Mouse (Mus musculus): ENCODE results near the gene Nr1d1. TPM values are rescaled to one million over a fixed set of nuclear protein-coding genes. Genes with fewer than 3 reads are reported as not detected.

The Nr1d1 gene
- polyA plus RNA-seq, 1 experiment from 2014 or later = 3.6 TPM

DNA sequence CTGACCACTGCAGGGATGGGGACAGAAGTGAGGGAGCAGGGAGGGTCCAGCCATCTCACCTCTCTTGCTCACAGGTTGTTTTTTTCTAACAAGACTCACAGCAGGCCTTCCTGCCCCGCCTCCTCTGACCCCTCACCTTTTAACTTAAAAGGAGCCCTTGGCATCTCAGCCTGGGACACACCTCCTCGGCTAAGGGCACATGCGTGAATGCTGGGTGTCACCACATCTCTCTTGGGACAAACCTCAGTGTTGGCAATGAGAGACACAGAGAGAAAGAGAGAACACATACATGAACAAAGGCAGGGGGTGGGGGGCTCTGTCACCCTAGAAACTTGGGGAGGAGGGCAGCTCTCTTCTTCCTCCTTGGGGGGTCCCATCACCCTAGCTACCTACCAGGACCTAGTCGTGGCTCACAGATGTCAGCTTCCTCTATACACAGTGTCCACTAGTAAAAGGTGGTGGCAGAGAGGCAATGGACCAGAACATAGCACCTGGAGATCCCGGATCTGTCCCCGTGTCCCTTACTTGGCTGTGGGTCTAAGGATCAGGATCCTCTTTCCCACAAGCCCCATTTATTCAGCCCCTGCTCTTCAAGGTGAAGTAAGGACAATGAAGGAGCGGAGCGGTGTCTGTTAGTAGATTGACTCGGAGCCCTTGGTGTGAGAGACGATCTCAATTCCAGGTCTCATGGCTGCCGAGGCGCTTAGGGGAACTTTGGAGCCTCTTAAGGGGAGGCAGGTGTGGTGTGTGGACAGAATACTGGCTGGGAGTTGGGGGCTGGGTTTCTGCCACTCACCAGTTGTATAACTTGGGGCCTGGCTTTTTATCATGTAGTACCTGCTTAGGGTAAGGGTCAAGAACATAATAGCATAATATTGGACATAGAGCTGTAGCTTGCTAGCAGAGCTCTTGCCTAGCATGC is 28.9 kb downstream of the Nr1d1 start:
- Histone ChIP-seq H3K27ac (replicated peaks) (peak overlapping the region; percentile 98), H3K4me1 (replicated peaks) (peaks cover 87% of the 10 kb centered on the region), H3K9me3 (no peaks in the 10 kb centered on the region), H3K27me3 (no peaks in the 10 kb centered on the region), H3K4me3 (peak overlapping the region; percentile 94), H3K9ac (peak overlapping the region; percentile 57), H3K4me2 (peak overlapping the region; percentile 96), H3K36me3 (no peaks in the 10 kb centered on the region)
- WGBS = 43% methylated on average over 12 of the region's 12 CpGs
- no peak for ATAC-seq (ENCODE audit: low read depth)

DNA sequence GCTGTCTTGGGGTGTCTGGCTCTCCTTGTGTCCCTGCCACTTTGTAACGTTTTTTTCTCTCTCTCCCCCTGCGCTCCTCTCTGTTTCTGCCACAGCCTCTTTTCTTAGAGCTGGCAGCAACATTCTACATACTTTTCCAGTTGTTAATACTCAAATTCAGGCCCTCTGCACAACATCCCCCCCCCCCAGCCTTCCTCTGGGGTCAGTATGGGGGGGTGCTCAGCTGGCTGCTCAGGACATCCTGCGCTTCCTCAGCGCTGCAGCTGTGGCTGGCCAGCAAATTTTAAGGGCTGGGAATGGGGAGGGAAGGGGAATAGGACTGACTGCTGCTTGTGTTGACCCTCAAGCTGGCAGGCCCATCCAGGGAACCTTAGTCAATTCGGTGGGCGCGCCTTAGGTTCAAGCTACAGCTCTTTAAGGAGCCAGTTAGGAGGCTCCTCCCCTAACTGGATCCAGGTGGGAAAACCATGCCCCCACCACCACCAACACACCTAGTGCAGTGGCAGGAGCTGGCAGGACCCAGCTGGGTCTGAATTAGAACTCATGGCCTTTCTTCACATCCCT is 30.6 kb downstream of the Nr1d1 start:
- no peaks in the 10 kb centered on the region for H3K36me3 ChIP-seq
- H3K4me2 ChIP-seq = peak overlapping the region; percentile 96
- no peaks in the 10 kb centered on the region for H3K9me3 ChIP-seq
- H3K4me1 ChIP-seq (replicated peaks) = peaks cover 87% of the 10 kb centered on the region
- 33% methylated on average over 7 of the region's 7 CpGs for WGBS
- peak overlapping the region; percentile 94 for H3K4me3 ChIP-seq
- ATAC-seq (ENCODE audit: low read depth) = no peak
- peak overlapping the region; percentile 99 for H3K27ac ChIP-seq (replicated peaks)
- H3K27me3 ChIP-seq = no peaks in the 10 kb centered on the region
- peak overlapping the region; percentile 99 for H3K9ac ChIP-seq

DNA sequence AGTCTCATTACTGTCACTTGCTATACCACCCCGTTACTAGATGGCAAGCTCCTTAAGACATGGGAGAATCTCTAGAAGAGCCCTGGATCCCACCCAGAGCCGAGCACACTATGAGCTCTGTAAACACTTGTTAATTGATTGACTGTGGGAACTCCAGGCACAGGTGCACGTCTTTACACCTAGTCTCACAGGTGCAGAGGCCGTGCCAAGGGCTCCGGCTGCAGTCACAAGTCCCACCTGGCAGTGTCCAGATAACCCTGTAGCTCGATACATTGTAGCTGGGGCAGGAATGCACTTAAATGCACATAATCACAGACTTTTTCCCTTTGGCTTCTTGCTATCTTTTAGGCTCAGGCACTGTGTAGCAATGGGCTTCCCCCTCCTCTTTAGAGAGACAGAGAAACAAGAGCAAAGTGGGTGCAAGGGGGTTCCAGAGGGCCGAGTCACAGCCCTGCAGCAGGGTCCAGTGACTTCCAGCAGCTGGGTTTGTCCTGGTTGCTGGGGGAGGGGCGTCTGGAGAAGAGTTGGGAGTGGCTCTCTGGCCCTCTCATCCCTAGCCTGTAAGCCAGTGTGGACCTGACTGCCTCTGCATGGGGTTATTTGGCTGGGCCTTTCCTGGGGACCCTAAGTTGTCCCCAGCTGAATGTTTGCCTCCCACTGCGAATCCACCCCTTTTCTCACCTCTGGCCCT is 31.3 kb downstream of the Nr1d1 start:
- H3K9me3 ChIP-seq = no peaks in the 10 kb centered on the region
- peak overlapping the region; percentile 94 for H3K4me3 ChIP-seq
- H3K36me3 ChIP-seq = no peaks in the 10 kb centered on the region
- H3K4me2 ChIP-seq = peak overlapping the region; percentile 96
- H3K9ac ChIP-seq = peak overlapping the region; percentile 99
- H3K27ac ChIP-seq (replicated peaks) = peak overlapping the region; percentile 99
- peaks cover 85% of the 10 kb centered on the region for H3K4me1 ChIP-seq (replicated peaks)
- WGBS = 7% methylated on average over 9 of the region's 9 CpGs
- ATAC-seq (ENCODE audit: low read depth) = no peak
- H3K27me3 ChIP-seq = no peaks in the 10 kb centered on the region

DNA sequence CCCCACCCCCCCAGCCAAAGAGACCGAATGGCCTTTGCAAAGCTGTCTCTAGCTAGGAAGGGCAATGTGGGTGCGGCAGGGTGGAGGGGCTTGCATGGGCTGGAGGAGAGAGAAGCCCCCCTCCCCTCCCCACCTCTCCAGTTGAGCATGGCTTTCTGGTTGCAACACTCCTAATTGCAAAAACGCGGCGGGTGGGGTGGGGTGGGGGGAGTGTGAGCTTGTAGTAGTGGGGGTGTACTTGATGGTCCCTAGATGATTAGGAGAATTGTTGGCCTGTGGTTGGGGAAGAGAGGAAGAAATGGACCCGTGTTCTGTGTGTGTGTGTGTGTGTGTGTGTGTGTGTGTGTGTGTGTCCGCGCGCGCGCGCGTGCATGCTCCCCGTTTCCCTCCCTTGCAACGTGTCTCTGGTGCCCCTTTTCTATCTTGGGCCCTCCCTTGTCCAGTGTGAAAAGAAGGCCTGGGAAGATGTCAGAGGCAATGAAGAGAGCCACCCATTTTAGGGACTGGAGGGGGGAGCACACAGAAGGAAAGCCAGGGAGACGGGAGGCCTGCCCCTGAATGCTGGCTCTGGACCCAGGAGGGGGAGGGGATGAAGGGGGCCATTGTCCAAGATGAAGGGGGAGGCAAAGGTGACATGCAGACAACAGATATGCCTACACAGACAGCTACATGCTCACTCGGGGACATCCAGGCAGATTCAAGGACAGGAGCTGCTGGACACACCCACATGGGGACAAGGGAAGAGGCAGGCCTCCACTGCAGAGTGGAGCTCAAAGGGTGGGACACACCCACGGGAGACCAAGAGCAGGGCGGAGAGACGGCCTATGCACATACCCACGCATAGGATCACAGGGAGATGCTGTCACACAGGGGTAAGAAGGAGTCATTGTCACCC is 32.5 kb downstream of the Nr1d1 start:
- Histone ChIP-seq H3K4me3 (peak overlapping the region; percentile 94), H3K27ac (replicated peaks) (peak overlapping the region; percentile 99), H3K9ac (peak overlapping the region; percentile 99), H3K4me1 (replicated peaks) (peaks cover 84% of the 10 kb centered on the region), H3K4me2 (peak overlapping the region; percentile 96), H3K27me3 (no peaks in the 10 kb centered on the region), H3K36me3 (no peaks in the 10 kb centered on the region), H3K9me3 (no peaks in the 10 kb centered on the region)
- under 1% methylated on average over 16 of the region's 21 CpGs for WGBS
- ATAC-seq (ENCODE audit: low read depth) = peak; percentile 13

DNA sequence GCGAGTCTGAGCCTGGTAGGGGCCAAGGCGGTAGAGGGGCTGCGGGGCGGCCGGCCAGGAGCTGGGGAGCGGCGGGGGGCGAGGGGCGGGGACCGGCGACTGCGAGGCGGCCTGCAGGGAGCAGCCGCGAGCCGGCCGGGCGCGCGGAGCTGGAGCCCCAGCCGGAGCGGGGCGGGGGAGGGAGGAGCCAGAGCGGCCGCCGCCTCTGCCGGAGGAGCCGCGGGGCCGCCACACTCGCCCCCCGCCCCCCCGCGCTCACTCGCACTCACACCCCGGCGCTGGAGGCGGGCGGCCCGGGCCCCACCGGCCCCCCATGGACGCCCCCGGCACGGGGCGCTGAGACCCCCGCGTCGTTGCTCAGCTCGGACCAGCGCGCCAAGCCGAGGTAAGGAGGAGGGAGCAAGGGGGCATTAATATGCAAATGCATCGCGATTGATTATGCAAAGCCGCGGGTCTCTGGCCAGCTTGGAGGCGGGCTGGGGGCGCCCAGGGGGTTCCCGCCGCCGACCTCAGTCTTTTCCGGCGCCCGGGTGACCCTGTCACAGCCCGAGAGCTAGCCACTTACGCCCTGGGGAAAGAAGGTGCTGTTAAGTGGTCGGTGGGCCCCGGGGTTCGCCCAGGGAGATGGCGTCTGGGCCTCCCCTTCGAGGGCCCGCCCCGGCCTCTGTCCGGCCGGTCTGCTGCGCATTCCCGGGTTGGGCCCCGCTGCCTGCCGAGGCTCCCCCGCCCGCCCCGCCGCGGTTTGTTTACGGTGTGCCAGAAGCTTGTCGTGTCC is 33.3 kb downstream of the Nr1d1 start:
- Histone ChIP-seq H3K9ac (peak overlapping the region; percentile 99), H3K4me3 (peak overlapping the region; percentile 94), H3K9me3 (no peaks in the 10 kb centered on the region), H3K27me3 (no peaks in the 10 kb centered on the region), H3K4me2 (peak overlapping the region; percentile 96), H3K27ac (replicated peaks) (peak overlapping the region; percentile 99), H3K4me1 (replicated peaks) (peaks cover 77% of the 10 kb centered on the region), H3K36me3 (no peaks in the 10 kb centered on the region)
- under 1% methylated on average over 60 of the region's 86 CpGs for WGBS
- ATAC-seq (ENCODE audit: low read depth) = peak; percentile 73

DNA sequence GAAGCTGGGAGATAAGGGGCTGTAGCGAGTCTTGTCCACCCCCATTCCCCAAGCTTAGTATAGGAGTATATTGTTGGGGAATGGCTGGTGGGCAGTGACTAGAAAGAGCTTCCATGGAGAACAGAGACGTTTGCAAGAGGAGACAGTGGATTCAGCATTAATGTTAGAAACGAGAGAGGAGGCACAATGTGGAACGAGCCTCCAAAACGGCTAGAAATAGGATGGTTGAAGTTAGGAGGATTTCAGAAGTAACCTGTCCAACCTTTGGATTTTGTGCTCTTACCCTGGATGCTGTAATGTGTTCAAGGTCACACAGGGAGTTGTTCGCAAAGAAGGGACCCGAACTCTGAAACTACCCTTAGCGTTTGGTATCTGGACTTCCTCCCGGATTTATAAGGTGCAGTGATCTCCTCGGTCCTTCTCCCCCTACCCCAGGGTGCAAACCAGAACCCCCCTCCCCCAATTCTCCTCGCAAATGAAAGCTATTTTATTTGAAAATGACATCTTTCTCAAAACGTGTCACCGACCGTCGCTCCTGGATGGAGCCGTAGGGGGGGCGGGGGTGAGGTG is 34.0 kb downstream of the Nr1d1 start:
- Histone ChIP-seq H3K4me2 (peak overlapping the region; percentile 96), H3K9ac (peak overlapping the region; percentile 99), H3K4me3 (peak overlapping the region; percentile 94), H3K9me3 (no peaks in the 10 kb centered on the region), H3K27me3 (no peaks in the 10 kb centered on the region), H3K36me3 (no peaks in the 10 kb centered on the region), H3K4me1 (replicated peaks) (peaks cover 70% of the 10 kb centered on the region), H3K27ac (replicated peaks) (peak overlapping the region; percentile 99)
- WGBS = under 1% methylated on average over 17 of the region's 17 CpGs
- 0 out of 2 replicates have a peak, but pooled peaks have one; percentile 1 for ATAC-seq (ENCODE audit: low read depth)

DNA sequence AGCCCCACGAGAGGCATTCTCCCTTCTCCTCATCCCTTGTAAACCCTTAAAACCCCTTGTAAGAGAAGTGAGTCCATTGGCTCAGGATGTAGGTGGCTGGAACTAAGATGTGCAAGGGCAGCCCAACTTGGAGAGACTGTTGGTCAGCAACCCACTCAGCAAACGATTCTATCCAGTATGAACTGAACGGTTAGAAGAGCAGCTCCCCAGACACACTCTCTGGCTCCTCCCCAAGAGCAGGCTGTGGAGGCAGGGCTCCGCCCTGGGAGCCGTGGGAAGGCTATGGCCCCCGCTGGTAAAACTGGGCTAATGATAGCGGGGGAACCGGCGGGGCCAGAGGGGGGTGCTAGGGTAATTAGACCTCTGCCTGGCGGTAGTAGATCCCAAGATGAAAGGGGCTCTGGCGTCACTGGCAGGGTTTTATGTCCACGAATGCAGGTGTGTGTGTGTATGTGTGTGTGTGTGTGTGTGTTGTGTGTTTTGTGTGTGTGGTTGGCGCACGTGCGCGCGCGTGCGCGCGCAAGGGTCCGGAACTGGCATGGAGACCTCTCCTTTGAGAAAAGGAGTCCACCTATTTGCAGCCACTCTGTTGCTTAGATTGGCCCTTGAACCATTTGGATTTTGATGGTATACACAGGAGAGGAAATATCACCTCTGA is 34.6 kb downstream of the Nr1d1 start, which contains the start of gene Thra:
Gene Thra, plus strand, starts transcription at position 246 of the 658 bp plus-strand sequence.
- H3K36me3 ChIP-seq = no peaks in the 10 kb centered on the region
- H3K4me2 ChIP-seq = peak within 1 kb of the TSS; percentile 96
- WGBS = under 1% methylated on average over 22 of the region's 22 CpGs
- H3K27ac ChIP-seq (replicated peaks) = peak within 1 kb of the TSS; percentile 99
- peak within 1 kb of the TSS; percentile 94 for H3K4me3 ChIP-seq
- no peaks in the 10 kb centered on the region for H3K27me3 ChIP-seq
- H3K4me1 ChIP-seq (replicated peaks) = peaks cover 64% of the 10 kb centered on the region
- peak within 1 kb of the TSS; percentile 99 for H3K9ac ChIP-seq
- peak; percentile 46 for ATAC-seq (ENCODE audit: low read depth)
- no peaks in the 10 kb centered on the region for H3K9me3 ChIP-seq

DNA sequence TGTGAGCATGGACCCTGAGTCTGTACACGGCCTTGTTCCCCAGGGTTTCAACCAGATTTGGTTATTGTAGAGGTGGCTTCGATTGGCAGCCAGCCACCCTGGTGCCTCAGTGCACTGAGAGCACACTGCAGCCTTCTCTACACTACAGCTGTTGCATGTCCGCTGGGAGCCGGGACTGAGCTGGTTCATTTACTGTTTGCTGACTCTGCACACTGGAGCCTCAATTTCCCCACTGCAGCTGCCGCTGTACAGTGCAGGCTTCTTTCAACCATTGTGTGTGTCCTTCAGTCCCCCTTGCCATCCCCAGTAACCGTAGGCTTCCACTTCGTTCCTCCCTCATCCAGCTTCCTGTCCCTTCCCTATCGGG is 35.1 kb downstream of the Nr1d1 start:
- Histone ChIP-seq H3K27me3 (no peaks in the 10 kb centered on the region), H3K4me2 (peak overlapping the region; percentile 96), H3K4me1 (replicated peaks) (peaks cover 59% of the 10 kb centered on the region), H3K9ac (peak overlapping the region; percentile 99), H3K27ac (replicated peaks) (peak overlapping the region; percentile 99), H3K9me3 (no peaks in the 10 kb centered on the region), H3K36me3 (no peaks in the 10 kb centered on the region), H3K4me3 (peak overlapping the region; percentile 94)
- 5% methylated on average over 8 of the region's 8 CpGs for WGBS
- 0 out of 2 replicates have a peak, but pooled peaks have one; percentile 3 for ATAC-seq (ENCODE audit: low read depth)

DNA sequence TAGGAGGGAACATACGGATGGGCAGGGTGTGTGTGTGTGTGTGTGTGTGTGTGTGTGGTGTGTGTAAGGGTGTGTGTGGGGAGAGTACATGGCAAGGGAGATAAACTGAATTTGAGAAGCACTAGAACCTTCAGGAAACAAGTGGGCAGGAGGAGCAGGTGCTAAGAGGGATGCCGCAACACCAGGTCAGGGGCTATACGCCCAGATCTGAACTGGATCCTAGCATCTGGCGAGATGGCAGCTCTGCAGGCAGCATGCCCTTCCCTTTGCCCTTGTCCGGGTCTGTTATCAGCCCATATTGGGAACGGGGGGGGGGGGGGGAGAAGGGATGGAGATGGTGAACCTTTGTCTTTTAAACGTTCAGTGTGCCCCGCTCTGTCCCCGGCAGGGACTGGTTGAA is 36.2 kb downstream of the Nr1d1 start:
- Histone ChIP-seq H3K27ac (replicated peaks) (peak overlapping the region; percentile 68; the same call in 1 of the 2 replicates), H3K36me3 (no peaks in the 10 kb centered on the region), H3K4me3 (no peak overlapping the region), H3K9ac (peak overlapping the region; percentile 22; the same call in 1 of the 2 replicates), H3K9me3 (0 out of 2 replicates have a peak, but pooled peaks cover 4% of the 10 kb centered on the region), H3K27me3 (no peaks in the 10 kb centered on the region), H3K4me1 (replicated peaks) (peaks cover 48% of the 10 kb centered on the region), H3K4me2 (no peak overlapping the region)
- no peak for ATAC-seq (ENCODE audit: low read depth)
- WGBS = 61% methylated on average over 9 of the region's 9 CpGs

DNA sequence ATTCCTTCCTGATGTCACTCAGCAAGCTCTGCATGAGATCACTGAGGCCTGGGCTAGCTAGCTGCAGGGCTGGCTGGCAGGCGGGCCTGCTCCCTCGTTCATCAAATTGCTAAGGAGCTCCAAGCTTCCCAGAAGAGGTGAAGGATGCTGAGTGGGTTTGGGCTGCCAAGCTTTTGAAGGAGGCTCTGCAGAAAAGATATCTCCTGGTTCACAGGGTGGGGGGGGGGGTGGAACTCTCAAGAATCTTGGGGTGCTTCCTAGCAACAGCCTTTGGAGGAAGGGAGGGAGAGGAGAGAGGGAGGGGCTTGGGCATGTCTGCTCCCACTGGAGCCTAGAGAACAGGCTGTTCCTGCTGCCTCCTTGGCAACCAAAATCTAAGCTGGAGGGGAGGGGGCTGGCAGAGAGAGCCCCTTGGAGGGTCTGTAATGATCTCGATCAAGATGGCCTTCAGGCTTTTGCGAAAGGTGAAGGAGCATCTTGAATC is 36.7 kb downstream of the Nr1d1 start:
- 0 out of 2 replicates have a peak, but pooled peaks cover 4% of the 10 kb centered on the region for H3K9me3 ChIP-seq
- no peaks in the 10 kb centered on the region for H3K36me3 ChIP-seq
- WGBS = 29% methylated on average over 4 of the region's 4 CpGs
- ATAC-seq (ENCODE audit: low read depth) = no peak
- peak overlapping the region; percentile 68 for H3K27ac ChIP-seq (replicated peaks)
- H3K27me3 ChIP-seq = no peaks in the 10 kb centered on the region
- H3K4me2 ChIP-seq = no peak overlapping the region
- H3K9ac ChIP-seq = peak overlapping the region; percentile 22
- peaks cover 43% of the 10 kb centered on the region for H3K4me1 ChIP-seq (replicated peaks)
- no peak overlapping the region for H3K4me3 ChIP-seq
